Mouse (Mus musculus) C2C12 (cell line): ENCODE results near the gene Vps13d.

Source experiments
- CEBPB ChIP-seq: IDR thresholded peaks from one replicate; pipeline ENCODE4 v1.6.1; 2011; ENCODE audit warnings: low read depth, mild to moderate bottlenecking, control low read depth, moderate library complexity
- CTCF ChIP-seq: IDR thresholded peaks from one replicate; pipeline ENCODE4 v1.5.1; 2011; ENCODE audit not compliant: control insufficient read depth, insufficient read depth, insufficient read length
- FOSL1 ChIP-seq: IDR thresholded peaks from one replicate; pipeline ENCODE4 v1.8.0; 2011; ENCODE audit warnings: mild to moderate bottlenecking, low read length; ENCODE audit not compliant: poor library complexity, insufficient read depth, severe bottlenecking
- MAX ChIP-seq: IDR thresholded peaks from one replicate; pipeline ENCODE4 v1.6.1; 2011; ENCODE audit warnings: mild to moderate bottlenecking, control low read depth
- MYOD1 ChIP-seq: IDR thresholded peaks from one replicate; pipeline ENCODE4 v1.6.1; 2011; ENCODE audit warnings: low read depth; ENCODE audit not compliant: control insufficient read depth, insufficient read length

DNA sequence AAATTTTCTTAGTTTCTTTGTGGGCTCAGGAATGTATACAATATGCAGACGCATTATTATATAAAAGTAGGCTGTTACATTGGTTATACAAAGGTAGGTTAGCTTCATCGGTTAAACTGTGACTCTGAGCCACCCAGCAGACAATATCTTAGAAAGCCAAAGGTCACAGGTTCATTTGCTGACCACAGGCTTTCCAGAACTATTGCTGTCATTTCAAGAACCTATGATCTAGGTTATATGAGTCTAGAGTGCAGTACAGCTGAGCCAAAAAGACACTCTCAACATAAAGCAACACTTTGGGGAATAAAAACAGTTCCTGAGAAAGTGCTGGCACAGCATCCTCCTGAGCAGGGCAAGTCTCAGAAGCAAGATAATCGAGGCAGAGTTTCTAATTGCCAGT, 140.4 kb downstream of the Vps13d start:
- TF ChIP-seq CEBPB, result no peak
- no peak for TF ChIP-seq CTCF
- no peak for TF ChIP-seq FOSL1
- no peak for TF ChIP-seq MAX
- TF ChIP-seq MYOD1, result no peak
